Mouse (Mus musculus): ENCODE data around the gene Clec10a.

- TF ChIP-seq CTCF (IDR thresholded peaks at IDR 0.05; ENCODE audit: low read depth) (no peak), EP300 (IDR thresholded peaks at IDR 0.05; ENCODE audit: low read depth) (no peak)
Measured at GRCm38 (mm10) chr11:70168136-70168535, 12.1 kb downstream of the Clec10a start.

Data from liver, embryonic 14.5 days (tissue).